Mouse (Mus musculus) MEL (cell line): ENCODE results near the gene Hivep2. TPM values are rescaled to one million over a fixed set of nuclear protein-coding genes. Genes with fewer than 3 reads are reported as not detected.

ENCODE experiments used
- DNase-seq: peaks from one replicate; pipeline ENCODE4 v3.0.0; 2011; ENCODE audit warnings: low read depth, low spot score
- H3K27ac ChIP-seq: 2 replicates; pipeline ENCODE4 v1.5.1; 2012; ENCODE audit warnings: low read depth, mild to moderate bottlenecking, control low read depth, low read length, moderate library complexity; ENCODE audit not compliant: control insufficient read depth
- H3K27me3 ChIP-seq, 2 experiments: fragments of 150-350 bp in 1 of 2; sonication (generic) in 1 of 2; 2 replicates each; pipeline ENCODE4 v1.6.1; 2012; ENCODE audit warnings: low read length in 2 of 2, mild to moderate bottlenecking in 2 of 2, improper control_type of control experiment in 1 of 2, moderate library complexity in 1 of 2; ENCODE audit not compliant: insufficient read depth in 2 of 2, control insufficient read depth in 1 of 2
- H3K36me3 ChIP-seq, 2 experiments: 2 replicates each; pipeline ENCODE4 v1.6.1; 2012 to 2014; ENCODE audit warnings: low read length in 2 of 2, improper control_type of control experiment in 1 of 2, inconsistent platforms in 1 of 2, mild to moderate bottlenecking in 1 of 2; ENCODE audit not compliant: insufficient read depth in 2 of 2, control insufficient read depth in 1 of 2
- H3K4me1 ChIP-seq, 2 experiments: fragments of 150-350 bp in 1 of 2; sonication (generic) in 1 of 2; 2 replicates each; pipeline ENCODE4 v1.6.1; 2012; ENCODE audit warnings: low read length in 2 of 2, improper control_type of control experiment in 1 of 2, mild to moderate bottlenecking in 1 of 2; ENCODE audit not compliant: insufficient read depth in 2 of 2, control insufficient read depth in 1 of 2
- H3K4me3 ChIP-seq, 2 experiments: fragments of 150-350 bp in 1 of 2; sonication (generic) in 1 of 2; 2 replicates each; pipeline ENCODE4 v1.5.1; 2012; ENCODE audit warnings: low read depth in 2 of 2, low read length in 2 of 2, mild to moderate bottlenecking in 2 of 2, moderate library complexity in 2 of 2, control low read depth in 1 of 2, improper control_type of control experiment in 1 of 2; ENCODE audit not compliant: control insufficient read depth in 1 of 2, insufficient read depth in 1 of 2
- H3K79me2 ChIP-seq: 2 replicates; pipeline ENCODE4 v1.6.1; 2012; ENCODE audit warnings: mild to moderate bottlenecking, low read length, moderate library complexity; ENCODE audit not compliant: control insufficient read depth, poor library complexity, insufficient read depth
- H3K9ac ChIP-seq: 2 replicates; pipeline ENCODE4 v1.6.1; 2012; ENCODE audit warnings: low read depth, mild to moderate bottlenecking, control low read depth, low read length, moderate library complexity; ENCODE audit not compliant: control insufficient read depth, poor library complexity, severe bottlenecking
- H3K9me3 ChIP-seq: fragments of 150-350 bp; sonication (generic); replicated peaks from 2 replicates; pipeline ENCODE4 v1.6.1; 2012; ENCODE audit warnings: mild to moderate bottlenecking, low read length, improper control_type of control experiment, moderate library complexity; ENCODE audit not compliant: insufficient read depth
- CHD1 ChIP-seq: IDR thresholded peaks from 2 replicates; pipeline ENCODE4 v1.6.1; 2012; ENCODE audit warnings: low read depth, mild to moderate bottlenecking, inconsistent platforms, low read length, improper control_type of control experiment
- CHD2 ChIP-seq: IDR thresholded peaks from 2 replicates; pipeline ENCODE4 v1.6.1; 2011; ENCODE audit warnings: low read length, improper control_type of control experiment
- CTCF ChIP-seq, 3 experiments: IDR thresholded peaks in 2 of 3; conservative IDR thresholded peaks in 1 of 3; 2 replicates each; pipeline ENCODE4 v1.5.1; 2011 to 2012; ENCODE audit warnings: low read length in 3 of 3, low read depth in 2 of 3, mild to moderate bottlenecking in 2 of 3, improper control_type of control experiment in 1 of 3, inconsistent platforms in 1 of 3, mixed read lengths in 1 of 3, moderate library complexity in 1 of 3; ENCODE audit not compliant: control insufficient read depth in 1 of 3, insufficient read depth in 1 of 3, poor library complexity in 1 of 3, severe bottlenecking in 1 of 3
- E2F4 ChIP-seq: IDR thresholded peaks from 2 replicates; pipeline ENCODE4 v1.6.1; 2011; ENCODE audit warnings: low read depth, low read length, improper control_type of control experiment, borderline replicate concordance
- ELF1 ChIP-seq: IDR thresholded peaks from 2 replicates; pipeline ENCODE4 v1.6.1; 2014; ENCODE audit warnings: low read depth, mild to moderate bottlenecking, inconsistent platforms, low read length, improper control_type of control experiment, moderate library complexity
- EP300 ChIP-seq, 2 experiments: IDR thresholded peaks; 2 replicates each; pipeline ENCODE4 v1.6.1; 2011; ENCODE audit warnings: improper control_type of control experiment in 2 of 2, low read length in 2 of 2, low read depth in 1 of 2, mild to moderate bottlenecking in 1 of 2
- GABPA ChIP-seq: IDR thresholded peaks from 2 replicates; pipeline ENCODE4 v1.6.1; 2012; ENCODE audit warnings: low read depth, mild to moderate bottlenecking, inconsistent platforms, low read length, improper control_type of control experiment, moderate library complexity
- GATA1 ChIP-seq: IDR thresholded peaks from 2 replicates; pipeline ENCODE4 v1.6.1; 2011; ENCODE audit warnings: low read depth, low read length, improper control_type of control experiment
- HCFC1 ChIP-seq: IDR thresholded peaks from 2 replicates; pipeline ENCODE4 v1.6.1; 2012; ENCODE audit warnings: low read depth, mild to moderate bottlenecking, inconsistent platforms, low read length, improper control_type of control experiment, moderate library complexity
- MAFK ChIP-seq: IDR thresholded peaks from 2 replicates; pipeline ENCODE4 v1.6.1; 2011; ENCODE audit warnings: low read depth, mild to moderate bottlenecking, low read length, improper control_type of control experiment, borderline replicate concordance
- MXI1 ChIP-seq: IDR thresholded peaks from 2 replicates; pipeline ENCODE4 v1.6.1; 2011; ENCODE audit warnings: mild to moderate bottlenecking, low read depth, low read length, improper control_type of control experiment
- MYB ChIP-seq: IDR thresholded peaks from 2 replicates; pipeline ENCODE4 v1.6.1; 2011; ENCODE audit warnings: mild to moderate bottlenecking, low read depth, low read length, improper control_type of control experiment
- NRF1 ChIP-seq: IDR thresholded peaks from 2 replicates; pipeline ENCODE4 v1.6.1; 2014; ENCODE audit warnings: low read depth, mild to moderate bottlenecking, inconsistent platforms, low read length, improper control_type of control experiment, moderate library complexity; ENCODE audit not compliant: poor library complexity, insufficient read depth, severe bottlenecking
- POLR2A ChIP-seq, 2 experiments: IDR thresholded peaks; 2 replicates each; pipeline ENCODE4 v1.6.1; 2011 to 2012; ENCODE audit warnings: low read length in 2 of 2, mild to moderate bottlenecking in 2 of 2, control low read depth in 1 of 2, improper control_type of control experiment in 1 of 2, low read depth in 1 of 2, moderate library complexity in 1 of 2; ENCODE audit not compliant: control insufficient read depth in 1 of 2, insufficient read depth in 1 of 2, poor library complexity in 1 of 2
- POLR2AphosphoS2 ChIP-seq: IDR thresholded peaks from 2 replicates; pipeline ENCODE4 v1.6.1; 2011; ENCODE audit warnings: low read length, improper control_type of control experiment
- POLR2AphosphoS5 ChIP-seq: IDR thresholded peaks from 2 replicates; pipeline ENCODE4 v1.6.1; 2012; ENCODE audit warnings: low read depth, borderline replicate concordance, mild to moderate bottlenecking, inconsistent platforms, low read length, moderate library complexity, mixed read lengths
- RAD21 ChIP-seq: IDR thresholded peaks from 2 replicates; pipeline ENCODE4 v1.6.1; 2011; ENCODE audit warnings: mild to moderate bottlenecking, low read depth, low read length, improper control_type of control experiment
- RCOR1 ChIP-seq: IDR thresholded peaks from 2 replicates; pipeline ENCODE4 v1.6.1; 2012; ENCODE audit warnings: low read depth, mild to moderate bottlenecking, inconsistent platforms, low read length, improper control_type of control experiment
- SIN3A ChIP-seq: IDR thresholded peaks from 2 replicates; pipeline ENCODE4 v1.6.1; 2012; ENCODE audit warnings: low read length, improper control_type of control experiment, inconsistent platforms
- SMC3 ChIP-seq: IDR thresholded peaks from 2 replicates; pipeline ENCODE4 v1.6.1; 2011; ENCODE audit warnings: low read depth, low read length, improper control_type of control experiment
- TCF12 ChIP-seq: IDR thresholded peaks from 2 replicates; pipeline ENCODE4 v1.6.1; 2014; ENCODE audit warnings: low read depth, mild to moderate bottlenecking, inconsistent platforms, low read length, improper control_type of control experiment, moderate library complexity
- UBTF ChIP-seq: IDR thresholded peaks from 2 replicates; pipeline ENCODE4 v1.6.1; 2012; ENCODE audit warnings: low read depth, mild to moderate bottlenecking, inconsistent platforms, low read length, improper control_type of control experiment, moderate library complexity, borderline replicate concordance; ENCODE audit not compliant: insufficient read depth
- USF1 ChIP-seq: IDR thresholded peaks from 2 replicates; pipeline ENCODE4 v1.6.1; 2014; ENCODE audit warnings: low read depth, mild to moderate bottlenecking, inconsistent platforms, low read length, improper control_type of control experiment, moderate library complexity
- USF2 ChIP-seq, 2 experiments: IDR thresholded peaks; 2 replicates each; pipeline ENCODE4 v1.6.1; 2011 to 2012; ENCODE audit warnings: improper control_type of control experiment in 2 of 2, low read length in 2 of 2, borderline replicate concordance in 1 of 2, inconsistent platforms in 1 of 2, low read depth in 1 of 2, mild to moderate bottlenecking in 1 of 2; ENCODE audit not compliant: insufficient read depth in 1 of 2
- ZKSCAN1 ChIP-seq: IDR thresholded peaks from 2 replicates; pipeline ENCODE4 v1.6.1; 2012; ENCODE audit warnings: low read depth, mild to moderate bottlenecking, inconsistent platforms, low read length, improper control_type of control experiment, moderate library complexity
- ZMIZ1 ChIP-seq: IDR thresholded peaks from 2 replicates; pipeline ENCODE4 v1.6.1; 2012; ENCODE audit warnings: low read depth, mild to moderate bottlenecking, inconsistent platforms, low read length, improper control_type of control experiment, moderate library complexity
- ZNF384 ChIP-seq: IDR thresholded peaks from 2 replicates; pipeline ENCODE4 v1.6.1; 2012; ENCODE audit warnings: low read depth, mild to moderate bottlenecking, inconsistent platforms, low read length, improper control_type of control experiment
- polyA plus RNA-seq, 2 experiments: library from polyadenylated mRNA; stranded (reverse) in 1 of 2; unstranded in 1 of 2; fragments of >175 nt in 1 of 2; fragments of >200 nt in 1 of 2; gene quantifications; 2 replicates each; pipeline versions ENCODE4 v1.2.1 to v1.2.4; 2012; ENCODE audit warnings: low replicate concordance in 2 of 2, low read depth in 1 of 2; ENCODE audit not compliant: insufficient read length in 2 of 2, insufficient read depth in 1 of 2, missing spikeins in 1 of 2
- total RNA-seq: library from RNA; depleted of rRNA; stranded (reverse); fragments of 300-350 nt; gene quantifications from 2 replicates; pipeline ENCODE4 v1.2.3, GENCODE M21; 2012

Gene Hivep2
- total and polyA plus RNA-seq, 3 experiments: not detected

- no peaks in the 10 kb centered on the region for H3K4me1 ChIP-seq
- DNase-seq: no peak
Observed at GRCm38 (mm10) chr10:14046171-14046651, 80.3 kb downstream of the Hivep2 start.

GRCm38 (mm10) chr10:14046935-14047334 lies 81.1 kb downstream of the Hivep2 start:
- DNase-seq: no peak
- H3K27ac ChIP-seq: no peak overlapping the region
- no peaks in the 10 kb centered on the region for H3K27me3 ChIP-seq
- TF ChIP-seq MYB: no peak
- TF ChIP-seq CHD2: no peak
- TF ChIP-seq HCFC1: no peak
- no peak for TF ChIP-seq POLR2AphosphoS5
- no peak for TF ChIP-seq RCOR1
- TF ChIP-seq SMC3: no peak
- no peak for TF ChIP-seq CTCF (IDR thresholded peaks at IDR 0.05 in 2 of 3, conservative IDR thresholded peaks at IDR 0.05 in 1 of 3; ENCODE audit: control insufficient read depth in 1 of 3, insufficient read depth in 1 of 3, low read depth in 2 of 3, low read length in 3 of 3, poor library complexity in 1 of 3, severe bottlenecking in 1 of 3)
- no peak for TF ChIP-seq ZNF384
- TF ChIP-seq TCF12: no peak
- TF ChIP-seq USF2 (IDR thresholded peaks at IDR 0.05; ENCODE audit: borderline replicate concordance in 1 of 2, insufficient read depth in 1 of 2, low read depth in 1 of 2, low read length in 2 of 2): no peak
- no peak for TF ChIP-seq GATA1
- TF ChIP-seq CHD1: no peak
- TF ChIP-seq POLR2AphosphoS2: no peak
- no peak for TF ChIP-seq RAD21
- TF ChIP-seq USF1: no peak
- no peaks in the 10 kb centered on the region for H3K36me3 ChIP-seq
- H3K4me1 ChIP-seq: no peaks in the 10 kb centered on the region
- no peaks in the 10 kb centered on the region for H3K9me3 ChIP-seq
- H3K79me2 ChIP-seq: no peaks in the 10 kb centered on the region
- no peak overlapping the region for H3K4me3 ChIP-seq
- H3K9ac ChIP-seq: no peak overlapping the region

More at GRCm38 (mm10) chr10:14046171-14046651, 80.3 kb downstream of the Hivep2 start:
- Histone ChIP-seq H3K27me3 (no peaks in the 10 kb centered on the region), H3K9me3 (no peaks in the 10 kb centered on the region), H3K27ac (no peak overlapping the region), H3K79me2 (no peaks in the 10 kb centered on the region), H3K36me3 (no peaks in the 10 kb centered on the region), H3K9ac (no peak overlapping the region), H3K4me3 (no peak overlapping the region)
- TF ChIP-seq ZNF384: no peak
- no peak for TF ChIP-seq MXI1
- TF ChIP-seq E2F4: no peak
- TF ChIP-seq ELF1: no peak
- TF ChIP-seq UBTF: no peak
- TF ChIP-seq POLR2A (IDR thresholded peaks at IDR 0.05; ENCODE audit: control insufficient read depth in 1 of 2, insufficient read depth in 1 of 2, low read depth in 1 of 2, low read length in 2 of 2, poor library complexity in 1 of 2): no peak
- no peak for TF ChIP-seq SMC3
- TF ChIP-seq SIN3A: no peak
- no peak for TF ChIP-seq MAFK
- TF ChIP-seq ZMIZ1: no peak
- no peak for TF ChIP-seq USF1
- no peak for TF ChIP-seq GABPA
- no peak for TF ChIP-seq ZKSCAN1
- TF ChIP-seq CHD2: no peak
- TF ChIP-seq EP300 (IDR thresholded peaks at IDR 0.05; ENCODE audit: low read depth in 1 of 2, low read length in 2 of 2): no peak
- TF ChIP-seq CTCF (IDR thresholded peaks at IDR 0.05 in 2 of 3, conservative IDR thresholded peaks at IDR 0.05 in 1 of 3; ENCODE audit: control insufficient read depth in 1 of 3, insufficient read depth in 1 of 3, low read depth in 2 of 3, low read length in 3 of 3, poor library complexity in 1 of 3, severe bottlenecking in 1 of 3): no peak
- TF ChIP-seq NRF1: no peak
- TF ChIP-seq RAD21: no peak
- TF ChIP-seq GATA1: no peak
